Mouse (Mus musculus) urinary bladder, postnatal 4 days (tissue): ENCODE results near the gene Inpp5b.
"Not testable (repeated sequence)": the region's sequence is repeated elsewhere in the genome, so short reads cannot be mapped to it uniquely, and the experiment has no call there.

Source experiments
- DNase-seq, 2 experiments: peaks; one replicate each; pipeline ENCODE4 v3.0.0; 2021 to 2022; ENCODE audit warnings: low spot score in 2 of 2

The Inpp5b gene

GRCm38 (mm10) chr4:124709961-124710446 is 31.6 kb upstream of the Inpp5b start:
- peak in 1 of 2 experiments; percentile 29 for DNase-seq

GRCm38 (mm10) chr4:124710776-124711291 is 30.8 kb upstream of the Inpp5b start:
- DNase-seq, result no peak

GRCm38 (mm10) chr4:124712618-124713017 is 29.0 kb upstream of the Inpp5b start:
- DNase-seq, result no peak

- not testable (repeated sequence) for DNase-seq
These were observed 27.8 kb upstream of the Inpp5b start for GRCm38 (mm10) chr4:124713850-124714249.

- DNase-seq, result peak; percentile 91 to 92
These were observed 26.8 kb upstream of the Inpp5b start, which contains the start of gene Sf3a3 for GRCm38 (mm10) chr4:124714545-124715481. Sf3a3 (plus strand) TSS chr4:124714776.

GRCm38 (mm10) chr4:124719101-124719500 is 22.5 kb upstream of the Inpp5b start:
- DNase-seq, result no peak

GRCm38 (mm10) chr4:124726121-124726520 is 15.5 kb upstream of the Inpp5b start:
- no peak for DNase-seq

GRCm38 (mm10) chr4:124736952-124737351 is 4.7 kb upstream of the Inpp5b start:
- no peak for DNase-seq

GRCm38 (mm10) chr4:124737486-124737885 is 4.2 kb upstream of the Inpp5b start:
- no peak for DNase-seq

GRCm38 (mm10) chr4:124738013-124738412 is 3.6 kb upstream of the Inpp5b start:
- DNase-seq, result no peak

GRCm38 (mm10) chr4:124738783-124739182 is 2.9 kb upstream of the Inpp5b start:
- no peak for DNase-seq

GRCm38 (mm10) chr4:124742839-124743238 is 1.2 kb downstream of the Inpp5b start:
- DNase-seq, result no peak

GRCm38 (mm10) chr4:124746577-124746976 is 4.9 kb downstream of the Inpp5b start:
- DNase-seq, result no peak

- DNase-seq, result no peak
These were observed 6.2 kb downstream of the Inpp5b start for GRCm38 (mm10) chr4:124747851-124748250.

GRCm38 (mm10) chr4:124751300-124752250 is 9.9 kb downstream of the Inpp5b start:
- DNase-seq, result peak; percentile 97

- no peak for DNase-seq
These were observed 10.9 kb downstream of the Inpp5b start for GRCm38 (mm10) chr4:124752281-124753199.

GRCm38 (mm10) chr4:124755526-124755925 is 13.9 kb downstream of the Inpp5b start:
- DNase-seq, result no peak

GRCm38 (mm10) chr4:124759305-124759811 is 17.7 kb downstream of the Inpp5b start:
- no peak for DNase-seq

- no peak for DNase-seq
These were observed 19.6 kb downstream of the Inpp5b start for GRCm38 (mm10) chr4:124761201-124761600.

GRCm38 (mm10) chr4:124762858-124763452 is 21.3 kb downstream of the Inpp5b start:
- DNase-seq, result no peak
